Mouse (Mus musculus): Measurements from ENCODE around the gene Map3k5. TPM values are rescaled to one million over a fixed set of nuclear protein-coding genes. Genes with fewer than 3 reads are reported as not detected.

The Map3k5 gene
- polyA plus RNA-seq, 1 experiment, result 2.2 TPM

GRCm38 (mm10) chr10:19948381-19948780 lies 14.1 kb downstream of the Map3k5 start:
- no peaks in the 10 kb centered on the region for H3K27me3 ChIP-seq (ENCODE audit: control insufficient read depth, insufficient read depth, low read length)
- peaks cover 4% of the 10 kb centered on the region; the same call in 1 of the 2 replicates for H3K4me1 ChIP-seq (ENCODE audit: control insufficient read depth, insufficient read depth, insufficient read length, low read length)
- TF ChIP-seq CTCF (IDR thresholded peaks at IDR 0.05; ENCODE audit: extremely low read depth, insufficient read length, insufficient replicate concordance, low read depth, low read length), result no peak
- TF ChIP-seq POLR2A (IDR thresholded peaks at IDR 0.05; ENCODE audit: low read depth, low read length), result no peak
- H3K4me3 ChIP-seq (ENCODE audit: low read depth, low read length), result no peak overlapping the region
- H3K27ac ChIP-seq (ENCODE audit: insufficient read depth, low read depth, low read length), result no peak overlapping the region
- WGBS, result 97% methylated on average over 11 of the region's 11 CpGs
- H3K36me3 ChIP-seq (ENCODE audit: control insufficient read depth, insufficient read depth, low read length), result no peaks in the 10 kb centered on the region

GRCm38 (mm10) chr10:19949106-19949505 lies 14.8 kb downstream of the Map3k5 start:
- Histone ChIP-seq H3K27ac (ENCODE audit: insufficient read depth, low read depth, low read length) (no peak overlapping the region), H3K4me1 (ENCODE audit: control insufficient read depth, insufficient read depth, insufficient read length, low read length) (peaks cover 6% of the 10 kb centered on the region; the same call in 1 of the 2 replicates), H3K27me3 (ENCODE audit: control insufficient read depth, insufficient read depth, low read length) (no peaks in the 10 kb centered on the region), H3K36me3 (ENCODE audit: control insufficient read depth, insufficient read depth, low read length) (no peaks in the 10 kb centered on the region), H3K4me3 (ENCODE audit: low read depth, low read length) (no peak overlapping the region)
- WGBS, result 86% methylated on average over 4 of the region's 4 CpGs
- TF ChIP-seq CTCF (IDR thresholded peaks at IDR 0.05; ENCODE audit: extremely low read depth, insufficient read length, insufficient replicate concordance, low read depth, low read length) (no peak), POLR2A (IDR thresholded peaks at IDR 0.05; ENCODE audit: low read depth, low read length) (no peak)

- Histone ChIP-seq H3K27ac (ENCODE audit: insufficient read depth, low read depth, low read length) (no peak overlapping the region), H3K4me1 (ENCODE audit: control insufficient read depth, insufficient read depth, insufficient read length, low read length) (peaks cover 16% of the 10 kb centered on the region; the same call in 1 of the 2 replicates), H3K36me3 (ENCODE audit: control insufficient read depth, insufficient read depth, low read length) (no peaks in the 10 kb centered on the region), H3K27me3 (ENCODE audit: control insufficient read depth, insufficient read depth, low read length) (no peaks in the 10 kb centered on the region), H3K4me3 (ENCODE audit: low read depth, low read length) (no peak overlapping the region)
- no peak for TF ChIP-seq POLR2A (IDR thresholded peaks at IDR 0.05; ENCODE audit: low read depth, low read length)
- no peak for TF ChIP-seq CTCF (IDR thresholded peaks at IDR 0.05; ENCODE audit: extremely low read depth, insufficient read length, insufficient replicate concordance, low read depth, low read length)
- WGBS, result 79% methylated on average over 11 of the region's 11 CpGs
Observed at GRCm38 (mm10) chr10:19953032-19953761, 18.9 kb downstream of the Map3k5 start.

- H3K27ac ChIP-seq (ENCODE audit: insufficient read depth, low read depth, low read length), result no peak overlapping the region
Observed at GRCm38 (mm10) chr10:19954572-19954971, 20.3 kb downstream of the Map3k5 start.

GRCm38 (mm10) chr10:19955817-19956216 lies 21.5 kb downstream of the Map3k5 start:
- Histone ChIP-seq H3K27ac (ENCODE audit: insufficient read depth, low read depth, low read length) (no peak overlapping the region), H3K36me3 (ENCODE audit: control insufficient read depth, insufficient read depth, low read length) (no peaks in the 10 kb centered on the region), H3K4me1 (ENCODE audit: control insufficient read depth, insufficient read depth, insufficient read length, low read length) (peaks cover 16% of the 10 kb centered on the region; the same call in 1 of the 2 replicates), H3K27me3 (ENCODE audit: control insufficient read depth, insufficient read depth, low read length) (no peaks in the 10 kb centered on the region), H3K4me3 (ENCODE audit: low read depth, low read length) (no peak overlapping the region)
- TF ChIP-seq CTCF (IDR thresholded peaks at IDR 0.05; ENCODE audit: extremely low read depth, insufficient read length, insufficient replicate concordance, low read depth, low read length) (no peak), POLR2A (IDR thresholded peaks at IDR 0.05; ENCODE audit: low read depth, low read length) (no peak)
- 90% methylated on average over 6 of the region's 6 CpGs for WGBS

More at GRCm38 (mm10) chr10:19954572-19954971, 20.3 kb downstream of the Map3k5 start:
- Histone ChIP-seq H3K4me1 (ENCODE audit: control insufficient read depth, insufficient read depth, insufficient read length, low read length) (peaks cover 16% of the 10 kb centered on the region; the same call in 1 of the 2 replicates), H3K4me3 (ENCODE audit: low read depth, low read length) (no peak overlapping the region), H3K27me3 (ENCODE audit: control insufficient read depth, insufficient read depth, low read length) (no peaks in the 10 kb centered on the region), H3K36me3 (ENCODE audit: control insufficient read depth, insufficient read depth, low read length) (no peaks in the 10 kb centered on the region)
- no peak for TF ChIP-seq POLR2A (IDR thresholded peaks at IDR 0.05; ENCODE audit: low read depth, low read length)
- TF ChIP-seq CTCF (IDR thresholded peaks at IDR 0.05; ENCODE audit: extremely low read depth, insufficient read length, insufficient replicate concordance, low read depth, low read length), result no peak
- WGBS, result 56% methylated on average over 3 of the region's 3 CpGs

- no peak overlapping the region for H3K27ac ChIP-seq (ENCODE audit: insufficient read depth, low read depth, low read length)
- no peak overlapping the region for H3K4me3 ChIP-seq (ENCODE audit: low read depth, low read length)
- no peaks in the 10 kb centered on the region for H3K27me3 ChIP-seq (ENCODE audit: control insufficient read depth, insufficient read depth, low read length)
- H3K36me3 ChIP-seq (ENCODE audit: control insufficient read depth, insufficient read depth, low read length), result no peaks in the 10 kb centered on the region
- 18% methylated on average over 6 of the region's 6 CpGs for WGBS
- peaks cover 16% of the 10 kb centered on the region; the same call in 1 of the 2 replicates for H3K4me1 ChIP-seq (ENCODE audit: control insufficient read depth, insufficient read depth, insufficient read length, low read length)
- no peak for TF ChIP-seq POLR2A (IDR thresholded peaks at IDR 0.05; ENCODE audit: low read depth, low read length)
Observed at GRCm38 (mm10) chr10:19956745-19957144, 22.5 kb downstream of the Map3k5 start.

GRCm38 (mm10) chr10:19960831-19961380 lies 26.6 kb downstream of the Map3k5 start:
- H3K27ac ChIP-seq (ENCODE audit: insufficient read depth, low read depth, low read length), result no peak overlapping the region
- peaks cover 7% of the 10 kb centered on the region for H3K4me1 ChIP-seq (ENCODE audit: control insufficient read depth, insufficient read depth, insufficient read length, low read length)
- TF ChIP-seq CTCF (IDR thresholded peaks at IDR 0.05; ENCODE audit: extremely low read depth, insufficient read length, insufficient replicate concordance, low read depth, low read length) (no peak), POLR2A (IDR thresholded peaks at IDR 0.05; ENCODE audit: low read depth, low read length) (no peak)
- H3K27me3 ChIP-seq (ENCODE audit: control insufficient read depth, insufficient read depth, low read length), result no peaks in the 10 kb centered on the region
- H3K4me3 ChIP-seq (ENCODE audit: low read depth, low read length), result no peak overlapping the region
- 81% methylated on average over 6 of the region's 6 CpGs for WGBS
- no peaks in the 10 kb centered on the region for H3K36me3 ChIP-seq (ENCODE audit: control insufficient read depth, insufficient read depth, low read length)
